Mouse (Mus musculus): ENCODE measurements at regions not wholly inside any gene's neighbourhood (a gene's known extent, or its start where the extent isn't known, plus 50 kb on each side); places are given as distances from the start of the nearest gene placed in this dataset.

DNA sequence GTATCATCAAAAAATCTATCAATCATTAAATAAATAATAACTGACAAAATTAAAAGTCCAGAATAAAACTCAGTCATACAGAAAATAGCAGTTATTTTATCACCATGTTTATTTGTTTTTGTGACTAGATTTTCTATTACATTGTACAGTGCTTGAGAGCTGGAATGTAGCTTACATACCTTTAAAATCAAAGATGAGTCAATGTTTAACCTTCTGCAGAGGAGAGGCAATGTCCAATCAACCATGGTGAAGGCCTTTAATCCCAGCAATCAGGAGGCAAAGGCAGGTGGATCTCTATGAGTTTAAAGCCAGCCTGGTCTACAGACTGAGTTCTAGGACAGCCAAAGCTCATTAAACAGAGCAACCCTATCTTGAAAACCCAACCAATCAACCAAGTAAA lies 131.1 kb downstream of the Gm9733 start:
- no peak for DNase-seq (ENCODE audit: low spot score)

DNA sequence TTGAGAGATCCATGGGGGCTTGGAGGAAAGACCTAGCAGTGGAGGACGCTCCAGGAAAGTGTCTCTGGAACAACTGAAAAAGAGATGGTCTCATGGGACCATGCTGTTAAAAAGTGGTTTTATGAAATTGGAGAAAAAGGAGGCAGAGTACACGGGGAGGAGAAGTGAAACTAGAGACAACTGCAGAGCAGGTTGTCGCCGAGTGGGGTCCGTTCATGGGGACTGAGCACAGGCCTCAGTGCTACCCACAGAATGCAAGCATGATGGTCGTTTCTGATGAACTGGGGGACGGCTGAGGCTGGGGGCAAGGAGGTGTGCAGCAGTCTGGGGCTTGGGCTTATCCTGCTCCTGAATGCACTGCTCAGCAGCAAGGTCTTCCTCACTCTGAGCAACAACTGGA lies 129.3 kb downstream of the Gm9733 start:
- no peak for DNase-seq (ENCODE audit: low spot score)

DNA sequence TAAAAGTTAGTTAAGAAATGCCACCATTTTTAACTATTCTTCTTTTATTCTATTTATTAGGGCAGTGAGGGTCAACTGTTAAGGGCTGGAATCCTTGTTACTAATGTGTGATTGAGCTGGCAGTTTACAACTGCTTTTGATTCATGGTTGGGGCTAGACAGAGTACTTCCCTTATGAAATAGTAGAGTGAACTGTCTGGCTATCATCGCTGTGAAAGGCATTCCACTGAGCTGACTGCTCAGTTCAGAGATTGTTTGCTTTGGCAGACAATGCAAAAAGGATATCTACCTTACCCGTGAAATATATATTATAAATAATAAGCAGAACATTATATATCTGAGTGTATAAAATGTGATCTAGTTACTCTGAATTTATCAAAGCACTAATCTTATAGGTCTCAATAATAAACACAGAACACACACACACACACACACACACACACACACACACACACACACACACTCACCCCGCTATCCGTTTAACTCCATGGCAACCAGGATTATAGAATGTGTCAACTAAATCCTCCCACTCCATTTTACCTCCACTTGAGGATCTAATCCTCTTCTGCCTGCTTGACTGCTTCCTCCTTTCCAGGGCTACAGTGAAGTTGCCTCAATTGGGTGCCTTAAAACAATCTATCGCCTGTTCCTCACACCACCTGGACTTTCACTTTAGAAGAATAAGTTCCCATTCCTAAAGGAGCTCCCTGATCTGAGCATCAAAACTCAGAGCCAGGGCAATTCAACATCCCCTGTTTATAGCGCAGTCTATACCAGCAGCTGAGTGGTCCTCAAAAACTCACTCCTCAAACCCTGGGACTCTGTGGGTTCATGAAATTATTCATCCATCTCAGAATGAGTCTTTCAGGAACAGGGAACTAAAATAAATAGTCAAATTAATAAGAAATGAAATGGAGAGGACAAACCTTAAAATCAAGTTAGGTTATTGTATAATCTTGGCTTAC lies 126.6 kb downstream of the Gm9733 start:
- no peak for DNase-seq (ENCODE audit: low spot score)

GRCm38 (mm10) chr3:15212357-15212756 lies 119.7 kb downstream of the Gm9733 start:
- no peak for DNase-seq (ENCODE audit: low spot score)

DNA sequence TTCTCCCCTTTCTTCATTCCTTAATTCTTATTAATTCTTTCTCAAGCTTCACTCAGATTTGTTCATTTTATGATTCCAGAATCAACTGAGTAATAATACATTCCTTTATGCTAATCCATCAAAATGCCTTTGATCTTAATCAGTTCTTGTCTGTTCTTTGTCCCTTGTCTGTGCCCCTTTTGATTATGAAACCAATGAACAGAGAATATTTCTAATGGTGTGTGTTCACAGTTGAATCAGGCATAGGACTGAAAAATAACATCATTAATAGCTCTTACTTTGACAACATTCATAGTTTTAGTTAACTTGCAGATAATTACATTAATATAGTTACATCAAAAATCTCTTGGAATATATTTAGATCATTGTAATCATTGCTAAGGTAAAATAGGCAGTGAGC lies 114.5 kb downstream of the Gm9733 start:
- DNase-seq (ENCODE audit: low spot score): no peak

GRCm38 (mm10) chr3:15219275-15219674 lies 112.8 kb downstream of the Gm9733 start:
- DNase-seq (ENCODE audit: low spot score): no peak

GRCm38 (mm10) chr3:15223266-15223665 lies 108.8 kb downstream of the Gm9733 start:
- no peak for DNase-seq (ENCODE audit: low spot score)

DNA sequence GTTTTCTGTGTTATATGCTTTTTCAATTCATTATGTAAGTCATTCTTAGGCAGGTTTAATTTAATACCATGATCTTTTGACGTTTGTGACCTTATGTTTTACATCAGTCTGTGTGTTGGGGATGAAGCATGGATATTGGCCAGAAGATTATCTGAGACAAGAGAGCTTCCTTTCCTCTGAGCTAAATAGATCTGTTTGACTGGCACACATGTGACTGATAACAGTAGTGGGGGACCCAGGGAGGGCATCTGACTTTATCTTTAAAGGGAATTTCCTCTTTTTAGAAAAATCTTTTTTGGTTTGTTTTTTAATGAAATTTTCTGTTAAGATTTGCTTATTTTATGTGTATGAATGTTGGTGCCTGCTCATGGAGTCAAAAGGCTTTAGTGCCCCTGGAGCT lies 107.7 kb downstream of the Gm9733 start:
- DNase-seq (ENCODE audit: low spot score): no peak

- no peak for DNase-seq (ENCODE audit: low spot score)
Observed at GRCm38 (mm10) chr3:15228641-15229040, 103.5 kb downstream of the Gm9733 start.

DNA sequence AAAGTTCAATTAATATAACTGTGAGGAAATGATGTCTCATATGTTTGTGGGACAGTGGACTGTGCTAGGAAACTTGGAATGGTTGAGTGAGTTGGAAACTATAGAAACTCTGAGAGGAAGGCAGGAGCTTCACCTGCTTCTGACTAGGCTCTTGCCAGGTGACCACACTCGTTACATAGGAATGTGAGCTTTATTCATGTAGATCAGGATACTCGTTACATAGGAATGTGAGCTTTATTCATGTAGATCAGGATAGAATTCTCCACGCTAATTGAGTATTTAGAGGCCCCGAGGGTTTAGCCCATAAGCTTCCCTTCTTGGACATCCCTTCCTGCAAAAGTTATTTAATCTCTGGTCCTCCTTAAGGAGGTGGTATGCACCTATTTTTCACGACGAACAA lies 101.9 kb downstream of the Gm9733 start:
- no peak for DNase-seq (ENCODE audit: low spot score)

DNA sequence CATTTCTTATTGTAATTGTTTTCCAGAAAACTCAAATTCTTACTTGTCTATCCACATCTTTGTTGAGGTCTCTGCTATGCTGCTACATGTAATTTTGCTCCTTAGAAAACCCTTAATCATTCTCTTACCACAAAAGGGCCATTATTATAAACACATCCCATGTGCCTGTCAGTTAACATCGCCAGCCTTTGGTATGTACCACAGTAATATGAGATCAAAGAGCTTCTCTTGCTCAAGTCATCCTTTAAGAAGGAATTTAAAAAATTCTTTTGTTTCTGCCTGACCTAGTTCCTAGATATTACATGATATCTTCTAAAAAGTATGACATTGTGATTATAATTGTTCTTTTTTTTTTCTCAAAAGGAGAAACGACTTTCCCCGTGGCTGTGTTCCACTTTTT lies 100.7 kb downstream of the Gm9733 start:
- no peak for DNase-seq (ENCODE audit: low spot score)

- no peak for DNase-seq (ENCODE audit: low spot score)
Observed at GRCm38 (mm10) chr3:15237817-15238432, 94.2 kb downstream of the Gm9733 start.

DNA sequence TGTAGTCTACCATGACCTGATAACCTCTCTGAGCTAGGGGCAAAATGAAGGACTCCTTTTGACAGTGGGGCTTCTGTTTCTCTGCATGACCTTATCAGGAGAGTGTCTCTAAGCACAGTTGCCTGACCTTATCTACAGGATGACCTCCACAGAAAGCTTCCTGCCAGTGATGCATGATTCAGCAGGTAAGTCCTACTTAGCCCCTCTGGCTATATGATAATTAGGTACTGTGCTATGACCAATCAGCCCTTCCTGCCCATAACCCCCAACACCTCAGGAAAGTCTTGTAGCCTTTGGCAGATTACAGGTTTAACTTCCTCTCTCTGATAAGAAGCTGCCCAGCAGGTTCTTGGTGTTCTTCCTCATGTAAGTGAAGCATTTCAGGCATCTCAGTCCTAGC lies 89.7 kb downstream of the Gm9733 start:
- no peak for DNase-seq (ENCODE audit: low spot score)

DNA sequence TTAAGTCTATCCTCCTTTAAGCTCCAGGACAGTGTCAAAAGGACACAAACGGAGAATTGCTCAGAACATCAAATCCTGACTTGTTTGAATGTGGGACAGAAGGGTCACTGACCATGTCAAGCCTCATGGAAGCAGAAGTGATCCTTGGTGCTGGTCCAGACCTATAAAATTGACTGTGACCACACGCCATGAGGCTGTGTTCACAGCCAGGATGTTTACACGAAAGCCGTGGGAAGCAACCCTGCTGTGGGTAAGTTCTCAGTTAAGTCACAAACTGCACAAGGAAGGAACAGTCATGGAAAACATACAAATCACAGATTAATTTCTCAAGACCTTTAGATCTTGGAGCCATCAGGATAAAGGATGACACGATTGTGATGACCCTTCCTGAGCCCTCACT lies 88.5 kb downstream of the Gm9733 start:
- DNase-seq (ENCODE audit: low spot score): no peak

DNA sequence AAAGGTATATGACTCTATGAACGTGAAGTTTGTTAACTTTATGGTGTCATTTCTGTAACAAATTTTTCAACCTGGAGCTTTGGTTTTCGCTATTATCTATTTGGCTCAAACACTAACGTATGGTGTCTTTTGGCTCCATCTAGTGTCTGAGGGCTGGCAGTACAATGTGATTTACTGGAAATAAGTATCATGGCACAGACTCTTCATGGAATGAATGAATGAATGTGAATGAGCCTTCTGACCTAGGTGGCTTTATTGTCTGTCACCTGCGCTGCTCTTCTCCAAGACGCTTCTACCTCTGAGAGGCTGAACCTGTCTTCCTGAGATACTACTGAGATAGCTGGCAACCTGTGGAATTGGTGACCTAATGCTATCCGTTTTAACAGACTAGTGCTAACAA lies 87.1 kb downstream of the Gm9733 start:
- no peak for DNase-seq (ENCODE audit: low spot score)

Data from spleen, adult 12 weeks (tissue).